Mouse (Mus musculus) neural tube, embryonic 12.5 days (tissue): ENCODE data around the gene Atf4. TPM values are rescaled to one million over a fixed set of nuclear protein-coding genes. Genes with fewer than 3 reads are reported as not detected.

Source experiments
- ATAC-seq: fragments of 200-750 bp; cut with Nextera tagmentation; 2 replicates; pipeline ENCODE4 v1.8.0; 2017; ENCODE audit warnings: low read depth, mild to moderate bottlenecking, moderate TSS enrichment, moderate library complexity; ENCODE audit not compliant: low FRiP score
- H3K27ac ChIP-seq: fragments of 300-500 bp; sonication (generic); 2 replicates; pipeline ENCODE4 v1.5.1; 2016
- H3K27me3 ChIP-seq: fragments of 300-500 bp; sonication (generic); replicated peaks from 2 replicates; pipeline ENCODE4 v1.6.1; 2016; ENCODE audit warnings: mild to moderate bottlenecking
- H3K36me3 ChIP-seq: fragments of 300-500 bp; sonication (generic); 2 replicates; pipeline ENCODE4 v1.6.1; 2016; ENCODE audit warnings: mild to moderate bottlenecking
- H3K4me1 ChIP-seq: fragments of 300-500 bp; sonication (generic); 2 replicates; pipeline ENCODE4 v1.6.1; 2016
- H3K4me2 ChIP-seq: fragments of 300-500 bp; sonication (generic); replicated peaks from 2 replicates; pipeline ENCODE4 v1.6.1; 2016; ENCODE audit warnings: mild to moderate bottlenecking
- H3K4me3 ChIP-seq: fragments of 300-500 bp; sonication (generic); 2 replicates; pipeline ENCODE4 v1.5.1; 2016
- H3K9ac ChIP-seq: fragments of 300-500 bp; sonication (generic); 2 replicates; pipeline ENCODE4 v1.6.1; 2016; ENCODE audit warnings: mild to moderate bottlenecking
- H3K9me3 ChIP-seq: fragments of 300-500 bp; sonication (generic); 2 replicates; pipeline ENCODE4 v1.6.1; 2016; ENCODE audit warnings: mild to moderate bottlenecking
- WGBS: fragments of 180-500 bp; shearing (Covaris S2); methylation state at CpG from one replicate; pipeline ENCODE4 v1.1.7; 2016; 5-methylcytosine and 5-hydroxymethylcytosine counted together
- polyA plus RNA-seq: library from polyadenylated mRNA; unstranded; fragments of >200 nt; fragmentation: Nextera tagmentation; extraction: Ambion mirVana; gene quantifications from 2 replicates; pipeline ENCODE4 v1.2.1, GENCODE M21; 2016

Gene Atf4
- polyA plus RNA-seq, 1 experiment from 2014 or later, result 123 TPM

GRCm38 (mm10) chr15:80266281-80266680 lies 11.3 kb downstream of the Atf4 start:
- H3K9me3 ChIP-seq, result peaks cover 7% of the 10 kb centered on the region; the same call in 1 of the 2 replicates
- H3K36me3 ChIP-seq, result no peaks in the 10 kb centered on the region; the same call in 1 of the 2 replicates
- ATAC-seq, result 0 out of 2 replicates have a peak, but pooled peaks have one; percentile 8
- no peak overlapping the region for H3K27ac ChIP-seq
- no peak overlapping the region for H3K4me2 ChIP-seq
- no peak overlapping the region for H3K9ac ChIP-seq
- WGBS, result 2% methylated on average over 2 of the region's 2 CpGs
- H3K4me1 ChIP-seq, result peaks cover 14% of the 10 kb centered on the region
- no peaks in the 10 kb centered on the region for H3K27me3 ChIP-seq
- H3K4me3 ChIP-seq, result no peak overlapping the region

- H3K4me1 ChIP-seq, result peaks cover 7% of the 10 kb centered on the region; the same call in 1 of the 2 replicates
- no peak overlapping the region for H3K4me3 ChIP-seq
- H3K27me3 ChIP-seq, result peaks cover 6% of the 10 kb centered on the region
- H3K4me2 ChIP-seq, result no peak overlapping the region
- WGBS, result 53% methylated on average over 3 of the region's 3 CpGs
- no peaks in the 10 kb centered on the region for H3K36me3 ChIP-seq
- no peak overlapping the region for H3K9ac ChIP-seq
- peaks cover 7% of the 10 kb centered on the region; the same call in 1 of the 2 replicates for H3K9me3 ChIP-seq
- H3K27ac ChIP-seq, result no peak overlapping the region
- ATAC-seq, result no peak
Measured at GRCm38 (mm10) chr15:80271858-80272396, 16.9 kb downstream of the Atf4 start.

GRCm38 (mm10) chr15:80277107-80277506 lies 22.1 kb downstream of the Atf4 start:
- Histone ChIP-seq H3K9me3 (no peaks in the 10 kb centered on the region), H3K27me3 (peaks cover 8% of the 10 kb centered on the region), H3K4me1 (peaks cover 8% of the 10 kb centered on the region; the same call in 1 of the 2 replicates), H3K4me2 (no peak overlapping the region), H3K4me3 (no peak overlapping the region), H3K9ac (no peak overlapping the region), H3K36me3 (no peaks in the 10 kb centered on the region), H3K27ac (no peak overlapping the region)
- 45% methylated on average over 9 of the region's 9 CpGs for WGBS
- ATAC-seq, result no peak

GRCm38 (mm10) chr15:80277625-80278024 lies 22.6 kb downstream of the Atf4 start:
- Histone ChIP-seq H3K9me3 (no peaks in the 10 kb centered on the region), H3K36me3 (no peaks in the 10 kb centered on the region), H3K27me3 (peaks cover 11% of the 10 kb centered on the region), H3K4me3 (no peak overlapping the region), H3K4me2 (no peak overlapping the region), H3K27ac (no peak overlapping the region), H3K9ac (no peak overlapping the region), H3K4me1 (peaks cover 5% of the 10 kb centered on the region; the same call in 1 of the 2 replicates)
- 2% methylated on average over 6 of the region's 6 CpGs for WGBS
- no peak for ATAC-seq

- Histone ChIP-seq H3K27me3 (peaks cover 11% of the 10 kb centered on the region), H3K4me1 (peaks cover 5% of the 10 kb centered on the region; the same call in 1 of the 2 replicates), H3K4me2 (no peak overlapping the region), H3K4me3 (no peak overlapping the region), H3K9ac (no peak overlapping the region), H3K36me3 (no peaks in the 10 kb centered on the region), H3K27ac (no peak overlapping the region), H3K9me3 (no peaks in the 10 kb centered on the region)
- ATAC-seq, result no peak
- WGBS, result 73% methylated on average over 5 of the region's 5 CpGs
Measured at GRCm38 (mm10) chr15:80278121-80278759, 23.3 kb downstream of the Atf4 start.

GRCm38 (mm10) chr15:80279053-80279452 lies 24.1 kb downstream of the Atf4 start:
- no peak overlapping the region for H3K4me2 ChIP-seq
- no peaks in the 10 kb centered on the region for H3K9me3 ChIP-seq
- H3K27ac ChIP-seq, result no peak overlapping the region
- no peak overlapping the region for H3K9ac ChIP-seq
- H3K4me1 ChIP-seq, result peaks cover 5% of the 10 kb centered on the region; the same call in 1 of the 2 replicates
- ATAC-seq, result no peak
- no peaks in the 10 kb centered on the region for H3K36me3 ChIP-seq
- H3K27me3 ChIP-seq, result peaks cover 9% of the 10 kb centered on the region
- WGBS, result 83% methylated on average over 2 of the region's 2 CpGs
- no peak overlapping the region for H3K4me3 ChIP-seq

GRCm38 (mm10) chr15:80280646-80281045 lies 25.7 kb downstream of the Atf4 start:
- H3K27ac ChIP-seq, result no peak overlapping the region
- H3K9ac ChIP-seq, result no peak overlapping the region
- peaks cover 25% of the 10 kb centered on the region for H3K27me3 ChIP-seq
- no peak for ATAC-seq
- no peak overlapping the region for H3K4me2 ChIP-seq
- peaks cover 5% of the 10 kb centered on the region; the same call in 1 of the 2 replicates for H3K4me1 ChIP-seq
- H3K4me3 ChIP-seq, result no peak overlapping the region
- no peaks in the 10 kb centered on the region for H3K9me3 ChIP-seq
- H3K36me3 ChIP-seq, result no peaks in the 10 kb centered on the region
- 24% methylated on average over 6 of the region's 6 CpGs for whole genome bisulfite sequencing

GRCm38 (mm10) chr15:80286851-80287415 lies 31.9 kb downstream of the Atf4 start, which contains the start of gene Cacna1i:
Gene Cacna1i, plus strand, starts transcription at chr15:80287238.
- peak within 1 kb of the TSS; percentile 60 for H3K9ac ChIP-seq
- peak within 1 kb of the TSS; percentile 52 for H3K4me3 ChIP-seq
- peak within 1 kb of the TSS; percentile 86 for H3K4me2 ChIP-seq
- no peaks in the 10 kb centered on the region for H3K9me3 ChIP-seq
- no peaks in the 10 kb centered on the region for H3K36me3 ChIP-seq
- H3K27me3 ChIP-seq, result peaks cover 74% of the 10 kb centered on the region
- WGBS, result under 1% methylated on average over 50 of the region's 50 CpGs
- H3K27ac ChIP-seq, result no peak within 1 kb of the TSS
- peaks cover 8% of the 10 kb centered on the region; the same call in 1 of the 2 replicates for H3K4me1 ChIP-seq
- no peak for ATAC-seq

- H3K4me2 ChIP-seq, result peak overlapping the region; percentile 86
- H3K27me3 ChIP-seq, result peaks cover 71% of the 10 kb centered on the region
- no peaks in the 10 kb centered on the region for H3K9me3 ChIP-seq
- H3K4me3 ChIP-seq, result peak overlapping the region; percentile 52
- peaks cover 8% of the 10 kb centered on the region; the same call in 1 of the 2 replicates for H3K4me1 ChIP-seq
- 2% methylated on average over 23 of the region's 23 CpGs for WGBS
- H3K9ac ChIP-seq, result peak overlapping the region; percentile 60
- no peaks in the 10 kb centered on the region for H3K36me3 ChIP-seq
- ATAC-seq, result no peak
- no peak overlapping the region for H3K27ac ChIP-seq
Measured at GRCm38 (mm10) chr15:80288036-80288435, 33.1 kb downstream of the Atf4 start.

GRCm38 (mm10) chr15:80289436-80289835 lies 34.5 kb downstream of the Atf4 start:
- no peak overlapping the region for H3K4me3 ChIP-seq
- no peaks in the 10 kb centered on the region for H3K36me3 ChIP-seq
- no peak overlapping the region for H3K9ac ChIP-seq
- no peak overlapping the region for H3K27ac ChIP-seq
- ATAC-seq, result no peak
- H3K4me2 ChIP-seq, result no peak overlapping the region
- 8% methylated on average over 10 of the region's 10 CpGs for WGBS
- H3K9me3 ChIP-seq, result no peaks in the 10 kb centered on the region
- peaks cover 64% of the 10 kb centered on the region for H3K27me3 ChIP-seq
- H3K4me1 ChIP-seq, result peaks cover 8% of the 10 kb centered on the region; the same call in 1 of the 2 replicates

GRCm38 (mm10) chr15:80297146-80297545 lies 42.2 kb downstream of the Atf4 start:
- no peaks in the 10 kb centered on the region for H3K36me3 ChIP-seq
- H3K9me3 ChIP-seq, result no peaks in the 10 kb centered on the region
- no peak overlapping the region for H3K27ac ChIP-seq
- no peak for ATAC-seq
- H3K4me1 ChIP-seq, result no peaks in the 10 kb centered on the region
- no peak overlapping the region for H3K4me2 ChIP-seq
- WGBS, result 92% methylated on average over 1 of the region's 1 CpGs
- H3K9ac ChIP-seq, result no peak overlapping the region
- H3K4me3 ChIP-seq, result no peak overlapping the region
- H3K27me3 ChIP-seq, result no peaks in the 10 kb centered on the region

- H3K4me1 ChIP-seq, result no peaks in the 10 kb centered on the region
- no peaks in the 10 kb centered on the region for H3K36me3 ChIP-seq
- H3K27me3 ChIP-seq, result no peaks in the 10 kb centered on the region
- no peak overlapping the region for H3K9ac ChIP-seq
- no peak overlapping the region for H3K27ac ChIP-seq
- 74% methylated on average over 14 of the region's 14 CpGs for WGBS
- H3K4me3 ChIP-seq, result no peak overlapping the region
- no peaks in the 10 kb centered on the region for H3K9me3 ChIP-seq
- H3K4me2 ChIP-seq, result no peak overlapping the region
- ATAC-seq, result no peak
Measured at GRCm38 (mm10) chr15:80303779-80304178, 48.8 kb downstream of the Atf4 start.
